In genomic region chr10:80141786-80142529, GRCm38 (mm10) we compare ENCODE assay signal across 8 mouse cellular contexts. TPM values are rescaled to one million over a fixed set of nuclear protein-coding genes. Genes with fewer than 3 reads are reported as not detected.
DNase-seq lines count a peak whose midpoint lies in the region; ATAC-seq and TF ChIP-seq lines count a peak whose summit lies in the region.

No protein-coding gene starts in this region.

- H3K27me3 ChIP-seq in heart, embryonic 12.5 days (replicated peaks): peaks cover 16% of the 10 kb centered on the region
- H3K27me3 ChIP-seq in kidney, postnatal 0 days (ENCODE audit: insufficient read depth, low read length): no peaks in the 10 kb centered on the region
- H3K27me3 ChIP-seq in liver, embryonic 12.5 days (replicated peaks): peaks cover 31% of the 10 kb centered on the region
- H3K27me3 ChIP-seq in stomach, embryonic 15.5 days (replicated peaks): peaks cover 12% of the 10 kb centered on the region

- H3K27ac ChIP-seq in brown adipose tissue, adult 24 weeks (replicated peaks; ENCODE audit: low read depth, low read length): peak overlapping the region; percentile 93
- peak overlapping the region; percentile 86 for H3K27ac ChIP-seq in heart, embryonic 12.5 days (ENCODE audit: poor library complexity, severe bottlenecking)
- H3K27ac ChIP-seq in kidney, postnatal 0 days: peak overlapping the region; percentile 85
- peak overlapping the region; percentile 94 for H3K27ac ChIP-seq in liver, embryonic 12.5 days
- peak overlapping the region; percentile 89 for H3K27ac ChIP-seq in stomach, embryonic 15.5 days

- H3K4me3 ChIP-seq in brown adipose tissue, adult 24 weeks (ENCODE audit: insufficient read depth, low read depth, low read length): peak overlapping the region; percentile 79
- H3K4me3 ChIP-seq in heart, embryonic 12.5 days: peak overlapping the region; percentile 72
- H3K4me3 ChIP-seq in kidney, postnatal 0 days (replicated peaks; ENCODE audit: low read depth, low read length): peak overlapping the region; percentile 63
- peak overlapping the region; percentile 76 for H3K4me3 ChIP-seq in liver, embryonic 12.5 days
- H3K4me3 ChIP-seq in stomach, embryonic 15.5 days (replicated peaks): peak overlapping the region; percentile 69

- ATAC-seq in erythroid progenitor cell, adult 5-6 weeks (replicated peaks; ENCODE audit: low FRiP score, poor library complexity, severe bottlenecking): peak; percentile 74
- ATAC-seq in heart, embryonic 12.5 days (ENCODE audit: insufficient number of reproducible peaks, low FRiP score): peak; percentile 87
- ATAC-seq in kidney, postnatal 0 days (replicated peaks; ENCODE audit: low FRiP score, low read depth): peak; percentile 82
- ATAC-seq in liver, embryonic 12.5 days: peak; percentile 81
- peak; percentile 85 for ATAC-seq in stomach, embryonic 15.5 days (ENCODE audit: insufficient read depth, low FRiP score, low read depth)

- peak overlapping the region; percentile 68 for H3K4me2 ChIP-seq in heart, embryonic 12.5 days
- peak overlapping the region; percentile 80 for H3K4me2 ChIP-seq in kidney, postnatal 0 days (ENCODE audit: low read length)
- peak overlapping the region; percentile 90 for H3K4me2 ChIP-seq in liver, embryonic 12.5 days
- peak overlapping the region; percentile 78 for H3K4me2 ChIP-seq in stomach, embryonic 15.5 days

- peak; percentile 81 to 83 for DNase-seq in CD8-positive naive resting alpha-beta T cell, adult 2 months (ENCODE audit: low read depth in 2 of 2, low spot score in 2 of 2)
- DNase-seq in kidney, postnatal 0 days (ENCODE audit: low spot score): peak; percentile 100
- DNase-seq in naive thymus-derived CD4-positive, alpha-beta T cell, adult 2 months (ENCODE audit: low read depth): peak; percentile 96

- 0 out of 2 replicates have a peak, but pooled peaks have one; percentile 1 for TF ChIP-seq CTCF in kidney, postnatal 0 days (IDR thresholded peaks at IDR 0.05; ENCODE audit: low read depth)

- H3K4me1 ChIP-seq in brown adipose tissue, adult 24 weeks (ENCODE audit: control insufficient read depth, insufficient read depth, insufficient read length, low read length): peaks cover 5% of the 10 kb centered on the region; the same call in 1 of the 2 replicates
- H3K4me1 ChIP-seq in heart, embryonic 12.5 days (replicated peaks): peaks cover 72% of the 10 kb centered on the region
- H3K4me1 ChIP-seq in kidney, postnatal 0 days (replicated peaks; ENCODE audit: insufficient read depth, low read length): peaks cover 25% of the 10 kb centered on the region
- peaks cover 92% of the 10 kb centered on the region for H3K4me1 ChIP-seq in liver, embryonic 12.5 days
- H3K4me1 ChIP-seq in stomach, embryonic 15.5 days: peaks cover 57% of the 10 kb centered on the region

- WGBS in heart, embryonic 12.5 days: under 1% methylated on average over 43 of the region's 43 CpGs
- under 1% methylated on average over 43 of the region's 43 CpGs for WGBS in kidney, postnatal 0 days
- WGBS in liver, embryonic 12.5 days (ENCODE audit: insufficient replicate concordance): under 1% methylated on average over 43 of the region's 43 CpGs
- WGBS in stomach, embryonic 15.5 days: under 1% methylated on average over 43 of the region's 43 CpGs

- peak overlapping the region; percentile 96 for H3K9ac ChIP-seq in heart, embryonic 12.5 days
- peak overlapping the region; percentile 87 for H3K9ac ChIP-seq in kidney, postnatal 0 days (ENCODE audit: low read depth, low read length)
- H3K9ac ChIP-seq in liver, embryonic 12.5 days: peak overlapping the region; percentile 88
- H3K9ac ChIP-seq in stomach, embryonic 15.5 days: peak overlapping the region; percentile 83

- H3K9me3 ChIP-seq in heart, embryonic 12.5 days (replicated peaks): no peaks in the 10 kb centered on the region
- H3K9me3 ChIP-seq in kidney, postnatal 0 days (replicated peaks; ENCODE audit: low read length): no peaks in the 10 kb centered on the region
- H3K9me3 ChIP-seq in liver, embryonic 12.5 days (replicated peaks): no peaks in the 10 kb centered on the region
- no peaks in the 10 kb centered on the region for H3K9me3 ChIP-seq in stomach, embryonic 15.5 days

- H3K36me3 ChIP-seq in heart, embryonic 12.5 days: peaks cover 35% of the 10 kb centered on the region
- H3K36me3 ChIP-seq in kidney, postnatal 0 days (ENCODE audit: insufficient read depth, low read length): peaks cover 24% of the 10 kb centered on the region
- H3K36me3 ChIP-seq in liver, embryonic 12.5 days: peaks cover 36% of the 10 kb centered on the region
- H3K36me3 ChIP-seq in stomach, embryonic 15.5 days: peaks cover 9% of the 10 kb centered on the region

RNA-seq across cellular contexts. Expression of gene Cbarp, which starts 1.3 kb away (rescaled TPM):
- 1.1 and 1.5 TPM in 2 replicates for polyA plus RNA-seq in brown adipose tissue, adult 24 weeks (2012; ENCODE audit: insufficient read depth, insufficient read length, missing spikeins)
- total RNA-seq in erythroid progenitor cell, adult 5-6 weeks (2015; ENCODE audit: low replicate concordance): not detected in 2 replicates
- not detected in 2 replicates for total RNA-seq in erythroid progenitor cell, adult 5-6 weeks (2017; ENCODE audit: low replicate concordance)
- polyA plus RNA-seq in heart, embryonic 12.5 days (2016; fragmentation: Nextera tagmentation; extraction: Ambion mirVana): 1.7 and 3.6 TPM in 2 replicates
- 4.7 and 6.4 TPM in 2 replicates for polyA plus RNA-seq in kidney, postnatal 0 days (2015; fragmentation: Nextera tagmentation; extraction: Ambion mirVana)
- 0.94 and 0.96 TPM in 2 replicates for polyA plus RNA-seq in liver, embryonic 12.5 days (2016; fragmentation: Nextera tagmentation; extraction: Ambion mirVana)
- polyA plus RNA-seq in stomach, embryonic 15.5 days (2015; fragmentation: Nextera tagmentation; extraction: Ambion mirVana): 5.1 and 6.7 TPM in 2 replicates

RNA-seq across cellular contexts. Expression of gene Atp5d, which starts 3.5 kb away (rescaled TPM):
- 1,146 and 1,395 TPM in 2 replicates for polyA plus RNA-seq in brown adipose tissue, adult 24 weeks (2012; ENCODE audit: insufficient read depth, insufficient read length, missing spikeins)
- 89.3 and 94.8 TPM in 2 replicates for total RNA-seq in erythroid progenitor cell, adult 5-6 weeks (2015; ENCODE audit: low replicate concordance)
- 19.4 and 39.9 TPM in 2 replicates for total RNA-seq in erythroid progenitor cell, adult 5-6 weeks (2017; ENCODE audit: low replicate concordance)
- 827 and 861 TPM in 2 replicates for polyA plus RNA-seq in heart, embryonic 12.5 days (2016; fragmentation: Nextera tagmentation; extraction: Ambion mirVana)
- polyA plus RNA-seq in kidney, postnatal 0 days (2015; fragmentation: Nextera tagmentation; extraction: Ambion mirVana): 936 and 986 TPM in 2 replicates
- polyA plus RNA-seq in liver, embryonic 12.5 days (2016; fragmentation: Nextera tagmentation; extraction: Ambion mirVana): 393 and 419 TPM in 2 replicates
- 544 and 602 TPM in 2 replicates for polyA plus RNA-seq in stomach, embryonic 15.5 days (2015; fragmentation: Nextera tagmentation; extraction: Ambion mirVana)

RNA-seq across cellular contexts. Expression of gene Midn, which starts 6.1 kb away (rescaled TPM):
- 25.5 and 31.6 TPM in 2 replicates for polyA plus RNA-seq in brown adipose tissue, adult 24 weeks (2012; ENCODE audit: insufficient read depth, insufficient read length, missing spikeins)
- 20.1 and 23.8 TPM in 2 replicates for total RNA-seq in erythroid progenitor cell, adult 5-6 weeks (2015; ENCODE audit: low replicate concordance)
- total RNA-seq in erythroid progenitor cell, adult 5-6 weeks (2017; ENCODE audit: low replicate concordance): 12.5 and 18.2 TPM in 2 replicates
- polyA plus RNA-seq in heart, embryonic 12.5 days (2016; fragmentation: Nextera tagmentation; extraction: Ambion mirVana): 25.9 and 28.9 TPM in 2 replicates
- 13.7 and 18.6 TPM in 2 replicates for polyA plus RNA-seq in kidney, postnatal 0 days (2015; fragmentation: Nextera tagmentation; extraction: Ambion mirVana)
- 5.7 and 6.3 TPM in 2 replicates for polyA plus RNA-seq in liver, embryonic 12.5 days (2016; fragmentation: Nextera tagmentation; extraction: Ambion mirVana)
- polyA plus RNA-seq in stomach, embryonic 15.5 days (2015; fragmentation: Nextera tagmentation; extraction: Ambion mirVana): 16.0 and 19.8 TPM in 2 replicates

RNA-seq across cellular contexts. Expression of gene Cirbp, which starts 23.8 kb away (rescaled TPM):
- polyA plus RNA-seq in brown adipose tissue, adult 24 weeks (2012; ENCODE audit: insufficient read depth, insufficient read length, missing spikeins): 15.1 and 27.5 TPM in 2 replicates
- total RNA-seq in erythroid progenitor cell, adult 5-6 weeks (2015; ENCODE audit: low replicate concordance): 10.1 and 19.7 TPM in 2 replicates
- total RNA-seq in erythroid progenitor cell, adult 5-6 weeks (2017; ENCODE audit: low replicate concordance): 33.5 and 39.6 TPM in 2 replicates
- 110 and 118 TPM in 2 replicates for polyA plus RNA-seq in heart, embryonic 12.5 days (2016; fragmentation: Nextera tagmentation; extraction: Ambion mirVana)
- polyA plus RNA-seq in kidney, postnatal 0 days (2015; fragmentation: Nextera tagmentation; extraction: Ambion mirVana): 290 and 317 TPM in 2 replicates
- polyA plus RNA-seq in liver, embryonic 12.5 days (2016; fragmentation: Nextera tagmentation; extraction: Ambion mirVana): 22.1 and 27.3 TPM in 2 replicates
- polyA plus RNA-seq in stomach, embryonic 15.5 days (2015; fragmentation: Nextera tagmentation; extraction: Ambion mirVana): 90.3 and 103 TPM in 2 replicates

RNA-seq across cellular contexts. Expression of gene Stk11, which starts 26.4 kb away (rescaled TPM):
- 113 and 121 TPM in 2 replicates for polyA plus RNA-seq in brown adipose tissue, adult 24 weeks (2012; ENCODE audit: insufficient read depth, insufficient read length, missing spikeins)
- 224 and 296 TPM in 2 replicates for total RNA-seq in erythroid progenitor cell, adult 5-6 weeks (2015; ENCODE audit: low replicate concordance)
- 440 and 520 TPM in 2 replicates for total RNA-seq in erythroid progenitor cell, adult 5-6 weeks (2017; ENCODE audit: low replicate concordance)
- polyA plus RNA-seq in heart, embryonic 12.5 days (2016; fragmentation: Nextera tagmentation; extraction: Ambion mirVana): 10.8 and 13.8 TPM in 2 replicates
- polyA plus RNA-seq in kidney, postnatal 0 days (2015; fragmentation: Nextera tagmentation; extraction: Ambion mirVana): 14.2 and 15.1 TPM in 2 replicates
- polyA plus RNA-seq in liver, embryonic 12.5 days (2016; fragmentation: Nextera tagmentation; extraction: Ambion mirVana): 18.6 and 19.8 TPM in 2 replicates
- 16.9 and 19.2 TPM in 2 replicates for polyA plus RNA-seq in stomach, embryonic 15.5 days (2015; fragmentation: Nextera tagmentation; extraction: Ambion mirVana)

Comparison
In these comparisons a context has a peak if more than half of its experiments do, and no peak if none do; other contexts are left out.
1. Peak in every context shown above with its lines: DNase-seq, ATAC-seq, H3K4me3 ChIP-seq and H3K27ac ChIP-seq.